Mouse (Mus musculus): ENCODE measurements at regions not wholly inside any gene's neighbourhood (a gene's known extent, or its start where the extent isn't known, plus 50 kb on each side); places are given as distances from the start of the nearest gene placed in this dataset.

DNA sequence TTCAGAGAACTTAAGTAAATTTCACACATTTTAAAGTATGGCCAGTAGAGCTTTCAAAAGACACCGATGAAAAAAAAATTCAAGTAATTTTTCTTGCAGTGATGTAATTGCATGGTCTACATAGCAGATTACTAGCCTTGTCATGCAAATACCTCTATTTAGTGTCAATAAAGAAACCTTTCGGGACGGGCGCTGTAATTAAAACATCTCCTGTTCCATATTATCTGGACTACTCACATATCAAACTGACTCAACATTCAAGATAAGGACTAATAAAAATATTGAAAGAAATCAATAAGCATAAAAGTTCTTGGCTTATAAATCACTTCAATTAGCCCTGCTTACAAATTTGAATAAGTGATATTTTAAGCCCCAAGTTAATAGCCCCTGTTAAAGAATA is 113.5 kb upstream of the B430218F22Rik start:
- TF ChIP-seq POLR2A (IDR thresholded peaks at IDR 0.05; ENCODE audit: borderline replicate concordance, extremely low read depth, low read depth, low read length) (no peak), CTCF (IDR thresholded peaks at IDR 0.05; ENCODE audit: insufficient read depth, low read length) (no peak)

All from lung, adult 2 months (tissue).